Mouse (Mus musculus): Measurements from ENCODE around the gene Gins1.

DNA sequence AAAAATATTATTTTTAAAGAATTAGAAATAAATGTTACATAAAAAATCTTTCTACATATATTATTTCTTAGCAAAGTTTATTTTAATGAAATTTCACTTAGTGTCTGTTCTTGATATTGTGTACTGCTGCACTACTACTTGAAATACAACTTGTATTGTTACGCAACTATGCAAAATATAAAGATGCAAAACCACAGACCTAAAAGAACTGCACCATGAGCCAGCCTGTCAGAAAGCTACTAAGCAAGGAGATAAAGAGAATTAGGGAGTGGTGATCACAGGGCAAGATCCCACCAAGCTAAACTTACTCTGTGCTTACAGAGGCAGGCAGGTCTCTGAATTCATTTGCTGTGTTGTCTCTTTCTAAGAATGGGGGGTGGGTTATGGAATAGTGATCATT is 30.0 kb upstream of the Gins1 start:
- TF ChIP-seq POLR2A (IDR thresholded peaks at IDR 0.05; ENCODE audit: low read depth, low read length) (no peak), CTCF (IDR thresholded peaks at IDR 0.05; ENCODE audit: borderline replicate concordance, insufficient read depth, low read length) (no peak)

All from embryonic fibroblast, embryonic 13.5 days (primary cell).